Mouse (Mus musculus): ENCODE measurements around the gene Cdyl.

GRCm38 (mm10) chr13:35811361-35812190 lies 151.9 kb downstream of the Cdyl start:
- TF ChIP-seq CTCF (IDR thresholded peaks at IDR 0.05; ENCODE audit: extremely low read depth, insufficient read length, insufficient replicate concordance, low read depth, low read length) = no peak
- TF ChIP-seq POLR2A (IDR thresholded peaks at IDR 0.05; ENCODE audit: low read depth, low read length) = no peak
